Mouse (Mus musculus) forebrain, embryonic 10.5 days (tissue): ENCODE data around the gene Itgb6. TPM values are rescaled to one million over a fixed set of nuclear protein-coding genes. Genes with fewer than 3 reads are reported as not detected.

Experiments
- DNase-seq: peaks from one replicate; pipeline ENCODE4 v3.0.0-alpha.2; 2017; ENCODE audit warnings: low spot score; ENCODE audit errors: extremely low spot score
- H3K27ac ChIP-seq: fragments of 300-500 bp; sonication (generic); 2 replicates; pipeline ENCODE4 v1.5.1; 2016; ENCODE audit warnings: mild to moderate bottlenecking
- H3K27me3 ChIP-seq: fragments of 300-500 bp; sonication (generic); 2 replicates; pipeline ENCODE4 v1.6.1; 2016; ENCODE audit warnings: mild to moderate bottlenecking; ENCODE audit not compliant: poor library complexity, severe bottlenecking
- H3K36me3 ChIP-seq: fragments of 300-500 bp; sonication (generic); replicated peaks from 2 replicates; pipeline ENCODE4 v1.6.1; 2016; ENCODE audit warnings: mild to moderate bottlenecking, moderate library complexity
- H3K4me1 ChIP-seq: fragments of 300-500 bp; sonication (generic); 2 replicates; pipeline ENCODE4 v1.6.1; 2016
- H3K4me3 ChIP-seq: fragments of 300-500 bp; sonication (generic); 2 replicates; pipeline ENCODE4 v1.5.1; 2016; ENCODE audit warnings: mild to moderate bottlenecking, moderate library complexity
- H3K9me3 ChIP-seq: fragments of 300-500 bp; sonication (generic); 2 replicates; pipeline ENCODE4 v1.6.1; 2016; ENCODE audit warnings: mild to moderate bottlenecking, moderate library complexity
- WGBS: fragments of 180-500 bp; shearing (Covaris S2); methylation state at CpG from one replicate; pipeline ENCODE4 v1.1.7; 2016; 5-methylcytosine and 5-hydroxymethylcytosine counted together
- polyA plus RNA-seq: library from polyadenylated mRNA; unstranded; fragments of >200 nt; fragmentation: Nextera tagmentation; extraction: Ambion mirVana; gene quantifications from 2 replicates; pipeline ENCODE4 v1.2.1, GENCODE M21; 2016

The Itgb6 gene
- polyA plus RNA-seq, 1 experiment from 2014 or later = 0.33 TPM

GRCm38 (mm10) chr2:60690212-60690611 lies 32.2 kb downstream of the Itgb6 start:
- 70% methylated on average over 1 of the region's 1 CpGs for WGBS
- no peaks in the 10 kb centered on the region for H3K36me3 ChIP-seq
- DNase-seq = no peak
- no peak overlapping the region for H3K4me3 ChIP-seq
- H3K27me3 ChIP-seq = no peaks in the 10 kb centered on the region
- H3K9me3 ChIP-seq = no peaks in the 10 kb centered on the region
- no peak overlapping the region for H3K27ac ChIP-seq
- peaks cover 6% of the 10 kb centered on the region for H3K4me1 ChIP-seq

GRCm38 (mm10) chr2:60688944-60689615 lies 33.4 kb downstream of the Itgb6 start:
- no peak for DNase-seq
- WGBS = 68% methylated on average over 14 of the region's 14 CpGs
- Histone ChIP-seq H3K27me3 (no peaks in the 10 kb centered on the region), H3K9me3 (no peaks in the 10 kb centered on the region), H3K4me3 (no peak overlapping the region), H3K27ac (no peak overlapping the region), H3K36me3 (no peaks in the 10 kb centered on the region), H3K4me1 (peaks cover 6% of the 10 kb centered on the region)

- Histone ChIP-seq H3K36me3 (no peaks in the 10 kb centered on the region), H3K9me3 (no peaks in the 10 kb centered on the region), H3K27ac (no peak overlapping the region), H3K4me1 (peaks cover 6% of the 10 kb centered on the region), H3K4me3 (no peak overlapping the region), H3K27me3 (no peaks in the 10 kb centered on the region)
- DNase-seq = no peak
- 88% methylated on average over 1 of the region's 1 CpGs for WGBS
Measured at GRCm38 (mm10) chr2:60688150-60688549, 34.3 kb downstream of the Itgb6 start.

- Histone ChIP-seq H3K27ac (no peak overlapping the region), H3K9me3 (no peaks in the 10 kb centered on the region), H3K27me3 (no peaks in the 10 kb centered on the region), H3K36me3 (no peaks in the 10 kb centered on the region), H3K4me3 (no peak overlapping the region), H3K4me1 (peaks cover 6% of the 10 kb centered on the region)
- DNase-seq = no peak
Measured at GRCm38 (mm10) chr2:60685973-60686372, 36.5 kb downstream of the Itgb6 start.

DNA sequence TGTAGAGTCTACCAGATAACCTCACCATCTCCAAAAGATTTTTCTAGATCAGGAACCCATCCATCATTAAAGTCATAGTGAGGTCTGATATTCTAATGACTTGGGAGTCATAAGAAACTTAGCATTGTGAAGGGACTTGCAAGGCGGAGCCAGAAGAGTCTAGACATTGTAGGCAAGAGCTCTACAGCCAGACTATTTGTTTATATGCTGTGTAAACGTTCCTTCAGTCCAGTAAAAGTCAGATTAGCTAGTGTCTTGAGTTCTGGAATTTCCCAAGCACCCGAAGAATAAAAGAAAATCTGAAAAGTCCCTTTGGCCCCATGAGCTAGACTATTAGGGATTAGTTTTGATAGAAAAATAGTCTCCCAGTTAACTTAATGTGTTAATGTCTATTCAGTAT lies 38.3 kb downstream of the Itgb6 start:
- H3K27me3 ChIP-seq = no peaks in the 10 kb centered on the region
- H3K4me3 ChIP-seq = no peak overlapping the region
- H3K36me3 ChIP-seq = no peaks in the 10 kb centered on the region
- WGBS = 82% methylated on average over 3 of the region's 3 CpGs
- H3K4me1 ChIP-seq = peaks cover 6% of the 10 kb centered on the region
- H3K9me3 ChIP-seq = no peaks in the 10 kb centered on the region
- no peak overlapping the region for H3K27ac ChIP-seq
- no peak for DNase-seq

GRCm38 (mm10) chr2:60682554-60682953 lies 39.9 kb downstream of the Itgb6 start:
- no peak overlapping the region for H3K27ac ChIP-seq
- no peak overlapping the region for H3K4me3 ChIP-seq
- H3K9me3 ChIP-seq = no peaks in the 10 kb centered on the region
- DNase-seq = no peak
- no peaks in the 10 kb centered on the region for H3K27me3 ChIP-seq
- H3K36me3 ChIP-seq = no peaks in the 10 kb centered on the region
- no peaks in the 10 kb centered on the region for H3K4me1 ChIP-seq
- WGBS = 79% methylated on average over 2 of the region's 2 CpGs

DNA sequence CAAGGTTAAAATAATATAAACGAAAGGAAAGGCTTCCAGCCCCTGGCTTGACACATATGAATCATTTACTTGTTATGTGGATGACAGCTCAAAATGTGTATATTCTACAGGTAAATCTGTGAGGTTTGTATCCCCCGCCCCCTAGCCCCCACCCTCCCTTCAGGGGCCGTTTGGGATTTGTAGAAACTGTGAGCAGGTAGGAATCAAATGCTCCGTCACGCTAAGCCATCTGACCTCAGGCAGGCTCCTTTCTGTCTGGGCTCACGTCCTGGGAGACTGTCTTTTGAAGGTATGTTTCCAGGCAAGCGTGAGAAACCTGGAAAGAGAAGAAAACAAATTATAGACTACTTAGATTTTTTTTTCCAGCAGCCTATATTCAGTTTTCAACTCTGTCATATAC lies 48.0 kb downstream of the Itgb6 start:
- Histone ChIP-seq H3K36me3 (no peaks in the 10 kb centered on the region), H3K27me3 (peaks cover 11% of the 10 kb centered on the region), H3K4me1 (peaks cover 12% of the 10 kb centered on the region), H3K9me3 (no peaks in the 10 kb centered on the region), H3K27ac (no peak overlapping the region), H3K4me3 (no peak overlapping the region)
- DNase-seq = no peak
- WGBS = 64% methylated on average over 7 of the region's 7 CpGs

- DNase-seq = no peak
- WGBS = 36% methylated on average over 17 of the region's 17 CpGs
- Histone ChIP-seq H3K4me1 (peaks cover 12% of the 10 kb centered on the region), H3K27me3 (peaks cover 11% of the 10 kb centered on the region), H3K9me3 (no peaks in the 10 kb centered on the region), H3K27ac (peak overlapping the region; percentile 52; the same call in 1 of the 2 replicates), H3K36me3 (no peaks in the 10 kb centered on the region), H3K4me3 (no peak overlapping the region)
Measured at GRCm38 (mm10) chr2:60672973-60673954, 49.2 kb downstream of the Itgb6 start.

DNA sequence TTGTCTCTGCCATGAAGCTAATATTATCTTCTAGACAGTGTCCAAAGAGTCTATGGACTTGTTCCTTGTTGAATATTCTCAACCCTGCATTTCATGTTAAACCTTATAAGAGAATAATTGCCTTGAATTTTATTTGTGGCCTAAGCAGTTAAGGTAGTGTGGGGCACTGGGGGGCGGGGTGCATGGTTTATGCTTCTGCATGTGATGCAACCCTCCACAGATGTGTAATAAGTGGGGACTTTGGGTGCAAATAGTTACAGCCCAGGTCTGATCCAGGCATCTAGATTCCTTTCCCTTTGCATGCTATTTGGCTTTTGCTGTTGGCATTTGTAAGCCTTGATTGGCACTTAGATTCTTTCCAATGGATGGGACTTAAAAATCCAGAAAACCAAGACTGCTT lies 51.2 kb downstream of the Itgb6 start:
- peaks cover 11% of the 10 kb centered on the region for H3K27me3 ChIP-seq
- H3K36me3 ChIP-seq = no peaks in the 10 kb centered on the region
- H3K27ac ChIP-seq = no peak overlapping the region
- DNase-seq = no peak
- peaks cover 12% of the 10 kb centered on the region for H3K4me1 ChIP-seq
- 89% methylated on average over 1 of the region's 1 CpGs for WGBS
- H3K9me3 ChIP-seq = no peaks in the 10 kb centered on the region
- no peak overlapping the region for H3K4me3 ChIP-seq

DNA sequence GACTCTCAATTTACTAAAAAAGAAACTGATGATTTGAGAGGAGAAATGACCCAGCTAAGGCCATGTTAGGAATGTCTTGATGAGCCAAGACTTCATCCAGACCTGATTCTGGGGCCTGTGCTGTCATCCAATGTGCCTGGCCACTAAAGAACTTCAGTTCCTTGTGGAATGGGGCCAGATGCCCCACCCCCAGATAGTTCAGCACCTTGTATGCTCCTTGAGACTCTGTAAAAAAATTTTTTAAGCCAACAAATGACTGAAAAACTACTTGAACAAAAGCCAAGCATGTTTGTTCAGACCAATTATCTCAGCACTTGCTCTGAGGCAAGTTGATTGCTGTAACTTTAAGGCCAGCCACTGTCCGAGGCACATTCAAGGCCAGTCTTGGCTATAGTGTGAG lies 59.4 kb downstream of the Itgb6 start:
- no peaks in the 10 kb centered on the region for H3K36me3 ChIP-seq
- 80% methylated on average over 1 of the region's 1 CpGs for WGBS
- DNase-seq = no peak
- no peaks in the 10 kb centered on the region for H3K4me1 ChIP-seq
- no peak overlapping the region for H3K27ac ChIP-seq
- no peaks in the 10 kb centered on the region for H3K9me3 ChIP-seq
- H3K27me3 ChIP-seq = no peaks in the 10 kb centered on the region
- no peak overlapping the region for H3K4me3 ChIP-seq

- H3K4me1 ChIP-seq = no peaks in the 10 kb centered on the region
- DNase-seq = no peak
- H3K27ac ChIP-seq = no peak overlapping the region
- WGBS = 94% methylated on average over 4 of the region's 4 CpGs
- H3K4me3 ChIP-seq = no peak overlapping the region
- H3K27me3 ChIP-seq = no peaks in the 10 kb centered on the region
- no peaks in the 10 kb centered on the region for H3K9me3 ChIP-seq
- H3K36me3 ChIP-seq = no peaks in the 10 kb centered on the region
Measured at GRCm38 (mm10) chr2:60659993-60660392, 62.5 kb downstream of the Itgb6 start.

- H3K27me3 ChIP-seq = no peaks in the 10 kb centered on the region
- H3K4me3 ChIP-seq = no peak overlapping the region
- H3K4me1 ChIP-seq = no peaks in the 10 kb centered on the region
- no peak for DNase-seq
- whole genome bisulfite sequencing = 87% methylated on average over 3 of the region's 3 CpGs
- no peaks in the 10 kb centered on the region for H3K36me3 ChIP-seq
- no peak overlapping the region for H3K27ac ChIP-seq
- no peaks in the 10 kb centered on the region for H3K9me3 ChIP-seq
Measured at GRCm38 (mm10) chr2:60658992-60659391, 63.5 kb downstream of the Itgb6 start.

DNA sequence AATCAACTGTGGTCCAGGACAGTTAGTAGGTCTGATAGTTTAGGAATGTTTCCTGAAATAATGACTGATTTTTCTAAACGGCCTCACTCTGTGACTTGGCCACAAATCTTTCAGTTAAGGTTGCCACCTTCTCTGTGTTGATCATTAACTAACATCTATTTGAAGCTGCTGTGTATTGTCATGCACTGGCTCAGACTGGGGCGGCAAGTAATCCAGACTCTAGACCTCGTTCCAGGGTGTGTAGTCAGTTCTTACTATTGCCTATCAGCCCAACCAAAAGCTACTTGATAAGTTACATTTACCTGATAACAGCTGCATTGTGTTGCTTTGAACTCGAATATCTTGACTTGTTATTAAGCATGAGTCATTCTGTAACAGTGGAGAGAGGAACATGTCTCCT lies 67.6 kb downstream of the Itgb6 start:
- Histone ChIP-seq H3K27me3 (no peaks in the 10 kb centered on the region), H3K9me3 (no peaks in the 10 kb centered on the region), H3K4me3 (no peak overlapping the region), H3K36me3 (no peaks in the 10 kb centered on the region), H3K4me1 (no peaks in the 10 kb centered on the region), H3K27ac (no peak overlapping the region)
- 87% methylated on average over 4 of the region's 4 CpGs for WGBS
- DNase-seq = no peak
